Comparison of ENCODE assay signal across 8 mouse cellular contexts in the genomic region with DNA sequence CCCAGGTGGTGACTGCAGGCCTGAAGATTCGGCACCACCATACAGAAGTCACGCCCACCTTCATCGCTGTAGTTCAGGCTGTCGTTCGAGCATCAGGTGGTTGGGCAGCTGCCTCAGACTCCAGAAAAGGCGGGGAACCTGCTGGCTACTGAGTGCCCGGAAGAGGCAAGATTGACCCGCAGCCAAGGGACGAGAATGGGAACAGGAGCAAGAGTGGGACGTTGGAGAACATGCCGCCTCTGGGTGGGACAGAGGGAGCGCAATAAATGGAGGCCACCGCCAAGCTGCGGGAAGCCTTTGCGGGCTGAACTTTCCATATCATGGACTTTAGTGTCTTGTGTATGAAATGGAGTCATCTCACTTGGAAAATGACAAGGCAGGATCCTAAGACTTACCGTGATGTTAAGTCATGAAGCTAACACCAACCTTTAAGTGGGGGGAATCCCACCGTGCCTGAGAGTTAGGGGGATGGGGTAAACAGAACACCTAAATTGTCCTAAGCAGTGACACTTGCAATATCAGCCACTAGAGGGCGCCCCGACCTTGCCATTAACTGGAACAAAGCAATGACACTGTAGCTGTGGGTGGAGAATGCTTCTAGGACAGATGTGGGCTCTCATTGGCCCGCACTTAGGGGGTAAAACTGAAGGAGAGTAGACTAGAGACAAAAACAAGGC. TPM values are rescaled to one million over a fixed set of nuclear protein-coding genes. Genes with fewer than 3 reads are reported as not detected.
DNase-seq lines count a peak whose midpoint lies in the region; ATAC-seq and TF ChIP-seq lines count a peak whose summit lies in the region.

No protein-coding gene starts in this region.

- no peak for TF ChIP-seq EP300 in CH12.LX (IDR thresholded peaks at IDR 0.05; ENCODE audit: low read length)
- no peak for TF ChIP-seq EP300 in heart, postnatal 0 days (IDR thresholded peaks at IDR 0.05; ENCODE audit: low read depth)
- no peak for TF ChIP-seq EP300 in liver, embryonic 14.5 days (IDR thresholded peaks at IDR 0.05; ENCODE audit: low read depth)

- in situ Hi-C loops in CH12.LX (cut with MboI; ENCODE audit: low pct_ligation_motif_present, low pct_unique_long_range_greater_than_20kb, low sequenced_read_pairs): loop anchor here (10.0 to 25.0 kb wide), 3 partner anchors 49 to 376 kb away; a partner anchor contains a TSS

- H3K9ac ChIP-seq in CH12.LX (ENCODE audit: insufficient read depth, low read depth): no peak overlapping the region
- peak overlapping the region; percentile 47; the same call in 1 of the 2 replicates for H3K9ac ChIP-seq in forebrain, embryonic 12.5 days
- H3K9ac ChIP-seq in heart, postnatal 0 days (replicated peaks; ENCODE audit: low read depth, low read length): no peak overlapping the region
- no peak overlapping the region for H3K9ac ChIP-seq in liver, embryonic 14.5 days (replicated peaks)
- H3K9ac ChIP-seq in neural tube, embryonic 13.5 days: 0 out of 2 replicates have a peak overlapping the region, but pooled peaks have one; percentile 39

- H3K4me3 ChIP-seq in CH12.LX (replicated peaks in 1 of 3; ENCODE audit: low read depth in 2 of 3, low read length in 2 of 3, poor library complexity in 1 of 3): no peak overlapping the region
- no peak overlapping the region for H3K4me3 ChIP-seq in forebrain, embryonic 12.5 days (replicated peaks)
- no peak overlapping the region; the same call in 1 of the 2 replicates for H3K4me3 ChIP-seq in heart, postnatal 0 days (ENCODE audit: low read depth, low read length)
- no peak overlapping the region for H3K4me3 ChIP-seq in liver, embryonic 14.5 days (ENCODE audit: insufficient read depth in 1 of 2, low read depth in 2 of 2, low read length in 2 of 2)
- no peak overlapping the region for H3K4me3 ChIP-seq in neural tube, embryonic 13.5 days
- no peak overlapping the region for H3K4me3 ChIP-seq in testis, adult 2 months (ENCODE audit: control insufficient read depth, low read depth, low read length)

- DNase-seq in CH12.LX (ENCODE audit: extremely low read depth): peak; percentile 90
- DNase-seq in c-Kit-positive CD71-positive TER-119-negative erythroid progenitor cells, embryonic 14.5 days (ENCODE audit: low read depth): peak; percentile 64
- peak; percentile 76 for DNase-seq in heart, postnatal 0 days (ENCODE audit: low spot score)
- peak; percentile 84 to 94 for DNase-seq in kidney, postnatal 36 days
- DNase-seq in liver, embryonic 14.5 days (ENCODE audit: low read depth in 3 of 3, low spot score in 3 of 3): peak; percentile 54 to 63 (median 57)

- peak; percentile 97 for TF ChIP-seq RAD21 in CH12.LX (IDR thresholded peaks at IDR 0.05; ENCODE audit: low read depth, low read length)

- no peaks in the 10 kb centered on the region for H3K79me2 ChIP-seq in CH12.LX (replicated peaks; ENCODE audit: control insufficient read depth, extremely low read depth, insufficient read depth, poor library complexity, severe bottlenecking)

- peak; percentile 95 to 98 for TF ChIP-seq CTCF in CH12.LX (conservative IDR thresholded peaks at IDR 0.05 in 1 of 2, IDR thresholded peaks at IDR 0.05 in 1 of 2; ENCODE audit: low read depth in 2 of 2, low read length in 2 of 2)
- peak; percentile 99 for TF ChIP-seq CTCF in heart, postnatal 0 days (IDR thresholded peaks at IDR 0.05; ENCODE audit: low read depth)
- peak; percentile 97 for TF ChIP-seq CTCF in liver, embryonic 14.5 days (IDR thresholded peaks at IDR 0.05; ENCODE audit: low read depth)
- TF ChIP-seq CTCF in testis, adult 2 months (IDR thresholded peaks at IDR 0.05; ENCODE audit: control insufficient read depth, insufficient read depth, insufficient replicate concordance, low read depth, low read length): peak; percentile 78; the same call in 1 of the 2 replicates

- H3K27me3 ChIP-seq in CH12.LX (replicated peaks): peaks cover 5% of the 10 kb centered on the region
- H3K27me3 ChIP-seq in forebrain, embryonic 12.5 days: peaks cover 5% of the 10 kb centered on the region; the same call in 1 of the 2 replicates
- H3K27me3 ChIP-seq in heart, postnatal 0 days (ENCODE audit: control insufficient read depth, insufficient read depth, low read length): 0 out of 2 replicates have a peak, but pooled peaks cover 7% of the 10 kb centered on the region
- no peaks in the 10 kb centered on the region for H3K27me3 ChIP-seq in liver, embryonic 14.5 days (ENCODE audit: control insufficient read depth, insufficient read depth, low read length)
- H3K27me3 ChIP-seq in neural tube, embryonic 13.5 days: peaks cover 6% of the 10 kb centered on the region; the same call in 1 of the 2 replicates
- no peaks in the 10 kb centered on the region for H3K27me3 ChIP-seq in testis, adult 2 months (ENCODE audit: control insufficient read depth, insufficient read depth, low read length)

- peak; percentile 83 for ATAC-seq in forebrain, embryonic 12.5 days (ENCODE audit: low FRiP score)
- peak; percentile 56 for ATAC-seq in heart, postnatal 0 days (ENCODE audit: insufficient read depth, low read depth)
- ATAC-seq in liver, embryonic 14.5 days (ENCODE audit: insufficient read depth): no peak
- peak; percentile 88 for ATAC-seq in neural tube, embryonic 13.5 days (ENCODE audit: low read depth)

- no peak for TF ChIP-seq POLR2A in CH12.LX (IDR thresholded peaks at IDR 0.05; ENCODE audit: low read depth, low read length)
- TF ChIP-seq POLR2A in testis, adult 2 months (IDR thresholded peaks at IDR 0.05; ENCODE audit: control insufficient read depth, low read depth, low read length): no peak

- H3K27ac ChIP-seq in CH12.LX (ENCODE audit: insufficient read depth, low read depth): no peak overlapping the region
- no peak overlapping the region for H3K27ac ChIP-seq in forebrain, embryonic 12.5 days
- H3K27ac ChIP-seq in heart, postnatal 0 days (ENCODE audit: low read depth): peak overlapping the region; percentile 81; the same call in 1 of the 2 replicates
- H3K27ac ChIP-seq in liver, embryonic 14.5 days: no peak overlapping the region
- H3K27ac ChIP-seq in neural tube, embryonic 13.5 days (replicated peaks): no peak overlapping the region
- H3K27ac ChIP-seq in testis, adult 2 months (ENCODE audit: control insufficient read depth, insufficient read depth, low read depth, low read length): no peak overlapping the region

- H3K4me1 ChIP-seq in CH12.LX (ENCODE audit: control insufficient read depth in 1 of 2, insufficient read depth in 2 of 2): peaks cover 11 to 38% of the 10 kb centered on the region in 2 experiments
- peaks cover 14% of the 10 kb centered on the region for H3K4me1 ChIP-seq in forebrain, embryonic 12.5 days
- peaks cover 21% of the 10 kb centered on the region for H3K4me1 ChIP-seq in heart, postnatal 0 days (ENCODE audit: control insufficient read depth, insufficient read depth)
- peaks cover 0 to 2% of the 10 kb centered on the region in 2 experiments; a peak in 2 of 4 replicates for H3K4me1 ChIP-seq in liver, embryonic 14.5 days (replicated peaks; ENCODE audit: control insufficient read depth in 2 of 2, insufficient read depth in 2 of 2, low read length in 1 of 2)
- H3K4me1 ChIP-seq in neural tube, embryonic 13.5 days (replicated peaks): peaks cover 15% of the 10 kb centered on the region
- no peaks in the 10 kb centered on the region; the same call in 1 of the 2 replicates for H3K4me1 ChIP-seq in testis, adult 2 months (ENCODE audit: control insufficient read depth, insufficient read depth, low read length)

- peak overlapping the region; percentile 37 for H3K4me2 ChIP-seq in CH12.LX (ENCODE audit: insufficient read depth, low read depth, poor library complexity, severe bottlenecking)
- H3K4me2 ChIP-seq in forebrain, embryonic 12.5 days: peak overlapping the region; percentile 39
- H3K4me2 ChIP-seq in heart, postnatal 0 days (ENCODE audit: low read depth, low read length): peak overlapping the region; percentile 46
- H3K4me2 ChIP-seq in liver, embryonic 14.5 days (ENCODE audit: low read depth): no peak overlapping the region
- peak overlapping the region; percentile 32 for H3K4me2 ChIP-seq in neural tube, embryonic 13.5 days

- no peaks in the 10 kb centered on the region for H3K9me3 ChIP-seq in CH12.LX (replicated peaks; ENCODE audit: low read length)
- no peaks in the 10 kb centered on the region for H3K9me3 ChIP-seq in forebrain, embryonic 12.5 days
- no peaks in the 10 kb centered on the region for H3K9me3 ChIP-seq in heart, postnatal 0 days (replicated peaks; ENCODE audit: control insufficient read depth, low read length)
- no peaks in the 10 kb centered on the region for H3K9me3 ChIP-seq in liver, embryonic 14.5 days (ENCODE audit: control insufficient read depth, low read length)
- H3K9me3 ChIP-seq in neural tube, embryonic 13.5 days: no peaks in the 10 kb centered on the region

- no peaks in the 10 kb centered on the region for H3K36me3 ChIP-seq in CH12.LX (replicated peaks in 1 of 2; ENCODE audit: control insufficient read depth in 1 of 2, insufficient read depth in 1 of 2, low read length in 1 of 2)
- H3K36me3 ChIP-seq in forebrain, embryonic 12.5 days (replicated peaks): no peaks in the 10 kb centered on the region
- no peaks in the 10 kb centered on the region for H3K36me3 ChIP-seq in heart, postnatal 0 days (replicated peaks; ENCODE audit: control insufficient read depth, insufficient read depth, low read length)
- no peaks in the 10 kb centered on the region for H3K36me3 ChIP-seq in liver, embryonic 14.5 days (replicated peaks; ENCODE audit: control insufficient read depth, insufficient read depth, low read depth)
- no peaks in the 10 kb centered on the region for H3K36me3 ChIP-seq in neural tube, embryonic 13.5 days
- no peaks in the 10 kb centered on the region for H3K36me3 ChIP-seq in testis, adult 2 months (ENCODE audit: control insufficient read depth, insufficient read depth, low read length)

- 27% methylated on average over 20 of the region's 20 CpGs for WGBS in forebrain, embryonic 12.5 days
- 16% methylated on average over 20 of the region's 20 CpGs for WGBS in heart, postnatal 0 days
- 19% methylated on average over 20 of the region's 20 CpGs for WGBS in liver, embryonic 14.5 days (ENCODE audit: insufficient replicate concordance)
- 19% methylated on average over 20 of the region's 20 CpGs for whole genome bisulfite sequencing in neural tube, embryonic 13.5 days

- dilution Hi-C loops in CH12.LX (cut with MboI; ENCODE audit: extremely low pct_ligation_motif_present, extremely low pct_unique_long_range_greater_than_20kb, low sequenced_read_pairs): no loop called here

RNA-seq across cellular contexts. Expression of a gene that starts 3.1 kb away (rescaled TPM):
- total RNA-seq in CH12.LX (2012; rRNA removed) (not detected in 2 replicates), CH12.LX (2014; rRNA removed) (not detected in 2 replicates)
- not detected in 2 replicates for polyA plus RNA-seq in CH12.LX (2012; ENCODE audit: insufficient read length, low read depth)
- polyA plus RNA-seq in forebrain, embryonic 12.5 days (2016; fragmentation: Nextera tagmentation; extraction: Ambion mirVana): 0.74 and 0.90 TPM in 2 replicates
- 17.8 and 53.4 TPM in 2 replicates for total RNA-seq in heart, postnatal 0 days (2014; rRNA removed; ENCODE audit: low replicate concordance)
- 6.7 and 7.6 TPM in 2 replicates for polyA plus RNA-seq in heart, postnatal 0 days (2015; fragmentation: Nextera tagmentation; extraction: Ambion mirVana)
- polyA plus RNA-seq in liver, embryonic 14.5 days (2012; rRNA removed): 0.65 and 1.4 TPM in 2 replicates
- polyA plus RNA-seq in liver, embryonic 14.5 days (2014; fragmentation: Nextera tagmentation; extraction: Ambion mirVana): 0.27 and 0.57 TPM in 2 replicates
- 1.6 and 2.4 TPM in 2 replicates for polyA plus RNA-seq in neural tube, embryonic 13.5 days (2015; fragmentation: Nextera tagmentation; extraction: Ambion mirVana)
- polyA plus RNA-seq in testis, adult 2 months (2012; rRNA removed): 5.4 TPM in 2 replicates

RNA-seq across cellular contexts. Expression of a gene that starts 24.6 kb away (rescaled TPM):
- total RNA-seq in CH12.LX (2012; rRNA removed) (1.3 and 2.1 TPM in 2 replicates), CH12.LX (2014; rRNA removed) (0.68 and 1.3 TPM in 2 replicates)
- 2.0 and 3.8 TPM in 2 replicates for polyA plus RNA-seq in CH12.LX (2012; ENCODE audit: insufficient read length, low read depth)
- 0.58 and 2.3 TPM in 2 replicates for polyA plus RNA-seq in forebrain, embryonic 12.5 days (2016; fragmentation: Nextera tagmentation; extraction: Ambion mirVana)
- 0.81 TPM in 1 of 2 replicates, not detected in the other for total RNA-seq in heart, postnatal 0 days (2014; rRNA removed; ENCODE audit: low replicate concordance)
- polyA plus RNA-seq in heart, postnatal 0 days (2015; fragmentation: Nextera tagmentation; extraction: Ambion mirVana): 0.29 and 0.37 TPM in 2 replicates
- polyA plus RNA-seq in liver, embryonic 14.5 days (2012; rRNA removed): 4.3 and 5.8 TPM in 2 replicates
- 5.2 and 6.6 TPM in 2 replicates for polyA plus RNA-seq in liver, embryonic 14.5 days (2014; fragmentation: Nextera tagmentation; extraction: Ambion mirVana)
- 0.40 and 1.6 TPM in 2 replicates for polyA plus RNA-seq in neural tube, embryonic 13.5 days (2015; fragmentation: Nextera tagmentation; extraction: Ambion mirVana)
- polyA plus RNA-seq in testis, adult 2 months (2012; rRNA removed): 1.6 and 2.0 TPM in 2 replicates

RNA-seq across cellular contexts. Expression of a gene that starts 25.9 kb away (rescaled TPM):
- not detected in 2 replicates for total RNA-seq in CH12.LX (2012; rRNA removed)
- not detected in 2 replicates for total RNA-seq in CH12.LX (2014; rRNA removed)
- polyA plus RNA-seq in CH12.LX (2012; ENCODE audit: insufficient read length, low read depth): not detected in 2 replicates
- 5.5 and 7.4 TPM in 2 replicates for polyA plus RNA-seq in forebrain, embryonic 12.5 days (2016; fragmentation: Nextera tagmentation; extraction: Ambion mirVana)
- 0.23 and 2.9 TPM in 2 replicates for total RNA-seq in heart, postnatal 0 days (2014; rRNA removed; ENCODE audit: low replicate concordance)
- polyA plus RNA-seq in heart, postnatal 0 days (2015; fragmentation: Nextera tagmentation; extraction: Ambion mirVana): 0.81 and 0.83 TPM in 2 replicates
- polyA plus RNA-seq in liver, embryonic 14.5 days (2012; rRNA removed): 0.04 TPM in 2 replicates
- not detected in 2 replicates for polyA plus RNA-seq in liver, embryonic 14.5 days (2014; fragmentation: Nextera tagmentation; extraction: Ambion mirVana)
- polyA plus RNA-seq in neural tube, embryonic 13.5 days (2015; fragmentation: Nextera tagmentation; extraction: Ambion mirVana): 22.2 and 24.0 TPM in 2 replicates
- 0.98 and 1.1 TPM in 2 replicates for polyA plus RNA-seq in testis, adult 2 months (2012; rRNA removed)

RNA-seq across cellular contexts. Expression of a gene that starts 57.8 kb away (rescaled TPM):
- total RNA-seq in CH12.LX (2012; rRNA removed) (0.51 and 0.63 TPM in 2 replicates), CH12.LX (2014; rRNA removed) (0.66 and 0.70 TPM in 2 replicates)
- polyA plus RNA-seq in CH12.LX (2012; ENCODE audit: insufficient read length, low read depth): 2.9 and 3.0 TPM in 2 replicates
- polyA plus RNA-seq in forebrain, embryonic 12.5 days (2016; fragmentation: Nextera tagmentation; extraction: Ambion mirVana): 1.6 TPM in 2 replicates
- 6.1 and 7.9 TPM in 2 replicates for total RNA-seq in heart, postnatal 0 days (2014; rRNA removed; ENCODE audit: low replicate concordance)
- 3.6 and 4.1 TPM in 2 replicates for polyA plus RNA-seq in heart, postnatal 0 days (2015; fragmentation: Nextera tagmentation; extraction: Ambion mirVana)
- polyA plus RNA-seq in liver, embryonic 14.5 days (2012; rRNA removed): 0.84 and 1.2 TPM in 2 replicates
- 1.0 and 1.6 TPM in 2 replicates for polyA plus RNA-seq in liver, embryonic 14.5 days (2014; fragmentation: Nextera tagmentation; extraction: Ambion mirVana)
- 7.1 TPM in 2 replicates for polyA plus RNA-seq in neural tube, embryonic 13.5 days (2015; fragmentation: Nextera tagmentation; extraction: Ambion mirVana)
- 4.0 and 4.7 TPM in 2 replicates for polyA plus RNA-seq in testis, adult 2 months (2012; rRNA removed)

Comparison
In these comparisons a context has a peak if more than half of its experiments do, and no peak if none do; other contexts are left out.
1. H3K9ac ChIP-seq: peak in forebrain, embryonic 12.5 days (single experiment) and neural tube, embryonic 13.5 days (single experiment); none in CH12.LX (single experiment), heart, postnatal 0 days (single experiment) and liver, embryonic 14.5 days (single experiment).
2. Peak in every context shown above with its lines, with median percentiles within 50 percentile points of each other: DNase-seq and CTCF ChIP-seq.